Mouse (Mus musculus) spleen, adult 2 months (tissue): ENCODE results near the gene Prkcq.

Source experiments
- CTCF ChIP-seq: fragments of 200-500 bp; IDR thresholded peaks from 2 replicates; pipeline ENCODE4 v1.5.1; 2011; ENCODE audit warnings: mild to moderate bottlenecking, inconsistent platforms; ENCODE audit not compliant: insufficient read depth, insufficient read length, insufficient replicate concordance; ENCODE audit errors: extremely low read depth
- POLR2A ChIP-seq: fragments of 200-500 bp; IDR thresholded peaks from 2 replicates; pipeline ENCODE4 v1.6.1; 2011; ENCODE audit warnings: low read depth, low read length, inconsistent platforms

DNA sequence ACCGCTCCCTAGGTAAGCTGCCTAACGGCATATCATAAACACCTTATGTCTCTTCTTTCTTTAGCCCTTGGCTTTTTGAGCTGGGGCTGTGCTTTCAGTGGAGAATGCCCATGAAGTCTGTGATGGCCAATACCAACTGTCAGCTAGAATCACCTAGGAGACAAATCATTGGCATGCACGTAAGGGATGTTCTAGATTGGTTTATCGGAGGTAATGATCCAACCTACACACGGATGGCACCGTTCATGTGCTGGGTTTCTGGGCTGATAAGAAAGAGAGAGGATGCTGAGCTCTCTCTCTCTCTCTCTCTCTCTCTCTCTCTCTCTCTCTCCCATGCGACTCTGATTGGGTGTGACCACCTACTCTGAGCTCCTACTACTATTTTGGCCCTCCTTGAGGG is 10.2 kb downstream of the Prkcq start:
- TF ChIP-seq CTCF, result no peak
- no peak for TF ChIP-seq POLR2A
